Mouse (Mus musculus) small intestine, adult 2 months (tissue): ENCODE results near the gene Pkn1.

Source experiments
- CTCF ChIP-seq: fragments of 200-500 bp; IDR thresholded peaks from 2 replicates; pipeline ENCODE4 v1.5.1; 2012; ENCODE audit warnings: low read depth, mild to moderate bottlenecking, control low read depth, inconsistent platforms, low read length, moderate library complexity, mixed read lengths; ENCODE audit not compliant: insufficient replicate concordance, insufficient read length; ENCODE audit errors: extremely low read depth
- POLR2A ChIP-seq: fragments of 200-500 bp; IDR thresholded peaks from 2 replicates; pipeline ENCODE4 v1.6.1; 2012; ENCODE audit warnings: low read depth, mild to moderate bottlenecking, control low read depth, inconsistent platforms, low read length, moderate library complexity

GRCm38 (mm10) chr8:83681099-83681498, 17.9 kb downstream of the Pkn1 start:
- TF ChIP-seq POLR2A: no peak
- TF ChIP-seq CTCF: no peak
